Mouse (Mus musculus): ENCODE data around the gene Tmem132c. TPM values are rescaled to one million over a fixed set of nuclear protein-coding genes. Genes with fewer than 3 reads are reported as not detected.
A peak's percentile ranks its signal among the peaks of the same experiment; 100 is the strongest.

Gene Tmem132c
- polyA plus RNA-seq, 1 experiment, result 0.04 TPM

- no peak overlapping the region for H3K4me3 ChIP-seq (ENCODE audit: low read depth, low read length)
- no peaks in the 10 kb centered on the region for H3K27me3 ChIP-seq (ENCODE audit: control insufficient read depth, insufficient read depth, low read length)
- no peaks in the 10 kb centered on the region for H3K36me3 ChIP-seq (ENCODE audit: control insufficient read depth, insufficient read depth, low read length)
- no peak overlapping the region for H3K27ac ChIP-seq (ENCODE audit: insufficient read depth, low read depth, low read length)
- no peaks in the 10 kb centered on the region for H3K4me1 ChIP-seq (ENCODE audit: control insufficient read depth, insufficient read depth, insufficient read length, low read length)
- TF ChIP-seq CTCF (IDR thresholded peaks at IDR 0.05; ENCODE audit: extremely low read depth, insufficient read length, insufficient replicate concordance, low read depth, low read length) (no peak), POLR2A (IDR thresholded peaks at IDR 0.05; ENCODE audit: low read depth, low read length) (no peak)
- 10% methylated on average over 7 of the region's 7 CpGs for WGBS
Measured at GRCm38 (mm10) chr5:127234715-127235114, 6.9 kb upstream of the Tmem132c start.

- H3K4me1 ChIP-seq (ENCODE audit: control insufficient read depth, insufficient read depth, insufficient read length, low read length), result no peaks in the 10 kb centered on the region
- TF ChIP-seq POLR2A (IDR thresholded peaks at IDR 0.05; ENCODE audit: low read depth, low read length) (no peak), CTCF (IDR thresholded peaks at IDR 0.05; ENCODE audit: extremely low read depth, insufficient read length, insufficient replicate concordance, low read depth, low read length) (peak; percentile 61; the same call in 1 of the 2 replicates)
- no peak overlapping the region for H3K27ac ChIP-seq (ENCODE audit: insufficient read depth, low read depth, low read length)
- WGBS, result 9% methylated on average over 11 of the region's 11 CpGs
- no peaks in the 10 kb centered on the region for H3K36me3 ChIP-seq (ENCODE audit: control insufficient read depth, insufficient read depth, low read length)
- no peaks in the 10 kb centered on the region for H3K27me3 ChIP-seq (ENCODE audit: control insufficient read depth, insufficient read depth, low read length)
- H3K4me3 ChIP-seq (ENCODE audit: low read depth, low read length), result no peak overlapping the region
Measured at GRCm38 (mm10) chr5:127235203-127235602, 6.4 kb upstream of the Tmem132c start.

GRCm38 (mm10) chr5:127239706-127240105, 1.9 kb upstream of the Tmem132c start:
- no peaks in the 10 kb centered on the region for H3K36me3 ChIP-seq (ENCODE audit: control insufficient read depth, insufficient read depth, low read length)
- no peak for TF ChIP-seq CTCF (IDR thresholded peaks at IDR 0.05; ENCODE audit: extremely low read depth, insufficient read length, insufficient replicate concordance, low read depth, low read length)
- TF ChIP-seq POLR2A (IDR thresholded peaks at IDR 0.05; ENCODE audit: low read depth, low read length), result no peak
- peaks cover 3% of the 10 kb centered on the region for H3K4me1 ChIP-seq (ENCODE audit: control insufficient read depth, insufficient read depth, insufficient read length, low read length)
- H3K27ac ChIP-seq (ENCODE audit: insufficient read depth, low read depth, low read length), result no peak overlapping the region
- peaks cover 18% of the 10 kb centered on the region for H3K27me3 ChIP-seq (ENCODE audit: control insufficient read depth, insufficient read depth, low read length)
- no peak overlapping the region for H3K4me3 ChIP-seq (ENCODE audit: low read depth, low read length)
- 38% methylated on average over 7 of the region's 7 CpGs for WGBS

- no peak overlapping the region for H3K27ac ChIP-seq (ENCODE audit: insufficient read depth, low read depth, low read length)
- no peak for TF ChIP-seq POLR2A (IDR thresholded peaks at IDR 0.05; ENCODE audit: low read depth, low read length)
- TF ChIP-seq CTCF (IDR thresholded peaks at IDR 0.05; ENCODE audit: extremely low read depth, insufficient read length, insufficient replicate concordance, low read depth, low read length), result no peak
- no peak overlapping the region for H3K4me3 ChIP-seq (ENCODE audit: low read depth, low read length)
- H3K27me3 ChIP-seq (ENCODE audit: control insufficient read depth, insufficient read depth, low read length), result peaks cover 18% of the 10 kb centered on the region
- 25% methylated on average over 4 of the region's 4 CpGs for WGBS
- peaks cover 3% of the 10 kb centered on the region for H3K4me1 ChIP-seq (ENCODE audit: control insufficient read depth, insufficient read depth, insufficient read length, low read length)
- H3K36me3 ChIP-seq (ENCODE audit: control insufficient read depth, insufficient read depth, low read length), result no peaks in the 10 kb centered on the region
Measured at GRCm38 (mm10) chr5:127240646-127241045, 962 bp upstream of the Tmem132c start.

- Histone ChIP-seq H3K4me1 (ENCODE audit: control insufficient read depth, insufficient read depth, insufficient read length, low read length) (peaks cover 3% of the 10 kb centered on the region), H3K36me3 (ENCODE audit: control insufficient read depth, insufficient read depth, low read length) (no peaks in the 10 kb centered on the region), H3K4me3 (ENCODE audit: low read depth, low read length) (peak overlapping the region; percentile 50), H3K27me3 (ENCODE audit: control insufficient read depth, insufficient read depth, low read length) (peaks cover 18% of the 10 kb centered on the region), H3K27ac (ENCODE audit: insufficient read depth, low read depth, low read length) (no peak overlapping the region)
- TF ChIP-seq CTCF (IDR thresholded peaks at IDR 0.05; ENCODE audit: extremely low read depth, insufficient read length, insufficient replicate concordance, low read depth, low read length) (no peak), POLR2A (IDR thresholded peaks at IDR 0.05; ENCODE audit: low read depth, low read length) (no peak)
- WGBS, result 4% methylated on average over 71 of the region's 73 CpGs
Measured at GRCm38 (mm10) chr5:127241925-127242762, 536 bp downstream of the Tmem132c start.

GRCm38 (mm10) chr5:127242763-127243160, 1.2 kb downstream of the Tmem132c start:
- H3K27me3 ChIP-seq (ENCODE audit: control insufficient read depth, insufficient read depth, low read length), result peaks cover 18% of the 10 kb centered on the region
- H3K36me3 ChIP-seq (ENCODE audit: control insufficient read depth, insufficient read depth, low read length), result no peaks in the 10 kb centered on the region
- 4% methylated on average over 13 of the region's 13 CpGs for WGBS
- no peak for TF ChIP-seq POLR2A (IDR thresholded peaks at IDR 0.05; ENCODE audit: low read depth, low read length)
- no peak for TF ChIP-seq CTCF (IDR thresholded peaks at IDR 0.05; ENCODE audit: extremely low read depth, insufficient read length, insufficient replicate concordance, low read depth, low read length)
- H3K27ac ChIP-seq (ENCODE audit: insufficient read depth, low read depth, low read length), result no peak overlapping the region
- H3K4me1 ChIP-seq (ENCODE audit: control insufficient read depth, insufficient read depth, insufficient read length, low read length), result peaks cover 3% of the 10 kb centered on the region
- no peak overlapping the region for H3K4me3 ChIP-seq (ENCODE audit: low read depth, low read length)

GRCm38 (mm10) chr5:127243209-127243608, 1.6 kb downstream of the Tmem132c start:
- 3% methylated on average over 16 of the region's 16 CpGs for WGBS
- no peak for TF ChIP-seq CTCF (IDR thresholded peaks at IDR 0.05; ENCODE audit: extremely low read depth, insufficient read length, insufficient replicate concordance, low read depth, low read length)
- no peak for TF ChIP-seq POLR2A (IDR thresholded peaks at IDR 0.05; ENCODE audit: low read depth, low read length)
- Histone ChIP-seq H3K4me1 (ENCODE audit: control insufficient read depth, insufficient read depth, insufficient read length, low read length) (peaks cover 3% of the 10 kb centered on the region), H3K4me3 (ENCODE audit: low read depth, low read length) (no peak overlapping the region; the same call in 1 of the 2 replicates), H3K36me3 (ENCODE audit: control insufficient read depth, insufficient read depth, low read length) (no peaks in the 10 kb centered on the region), H3K27me3 (ENCODE audit: control insufficient read depth, insufficient read depth, low read length) (peaks cover 18% of the 10 kb centered on the region), H3K27ac (ENCODE audit: insufficient read depth, low read depth, low read length) (no peak overlapping the region)

Data from small intestine, adult 2 months (tissue).